Mouse (Mus musculus) cerebellum, adult 11-12 months (tissue): ENCODE measurements around the gene Macrod1.

Experiments used
- DNase-seq: peaks from one replicate; pipeline ENCODE4 v3.0.0; 2022

Macrod1 gene

GRCm38 (mm10) chr19:7246021-7246420 lies 189.4 kb downstream of the Macrod1 start:
- no peak for DNase-seq
